Mouse (Mus musculus) limb, embryonic 14.5 days (tissue): ENCODE data around the gene Tmem63b. TPM values are rescaled to one million over a fixed set of nuclear protein-coding genes. Genes with fewer than 3 reads are reported as not detected.

Experiments used
- ATAC-seq: fragments of 200-750 bp; cut with Nextera tagmentation; 2 replicates; pipeline ENCODE4 v1.8.0; 2017; ENCODE audit warnings: low read depth, moderate number of reproducible peaks, moderate TSS enrichment; ENCODE audit not compliant: low FRiP score
- DNase-seq: peaks from one replicate; pipeline ENCODE4 v3.0.0-alpha.2; 2015; ENCODE audit warnings: low spot score
- H3K27ac ChIP-seq: fragments of 300-500 bp; sonication (generic); replicated peaks from 2 replicates; pipeline ENCODE4 v1.5.1; 2014; ENCODE audit warnings: low read depth, mild to moderate bottlenecking, low read length, moderate library complexity, mixed read lengths
- H3K27me3 ChIP-seq: fragments of 300-500 bp; sonication (generic); 2 replicates; pipeline ENCODE4 v1.6.1; 2014; ENCODE audit warnings: low read length, mixed read lengths; ENCODE audit not compliant: control insufficient read depth, insufficient read depth
- H3K36me3 ChIP-seq: fragments of 300-500 bp; sonication (generic); 2 replicates; pipeline ENCODE4 v1.6.1; 2014; ENCODE audit warnings: mild to moderate bottlenecking, low read length, moderate library complexity, mixed read lengths; ENCODE audit not compliant: control insufficient read depth, insufficient read depth
- H3K4me1 ChIP-seq: fragments of 300-500 bp; sonication (generic); 2 replicates; pipeline ENCODE4 v1.6.1; 2014; ENCODE audit warnings: antibody characterized with exemption, low read length, mixed read lengths; ENCODE audit not compliant: control insufficient read depth, insufficient read depth
- H3K4me2 ChIP-seq: fragments of 300-500 bp; sonication (generic); replicated peaks from 2 replicates; pipeline ENCODE4 v1.6.1; 2014; ENCODE audit warnings: low read depth, mild to moderate bottlenecking, low read length, moderate library complexity; ENCODE audit not compliant: severe bottlenecking
- H3K4me3 ChIP-seq: fragments of 300-500 bp; sonication (generic); replicated peaks from 2 replicates; pipeline ENCODE4 v1.5.1; 2014; ENCODE audit warnings: low read length
- H3K9ac ChIP-seq: fragments of 300-500 bp; sonication (generic); 2 replicates; pipeline ENCODE4 v1.6.1; 2014; ENCODE audit warnings: mild to moderate bottlenecking, low read depth, low read length, moderate library complexity; ENCODE audit not compliant: severe bottlenecking
- H3K9me3 ChIP-seq: fragments of 300-500 bp; sonication (generic); 2 replicates; pipeline ENCODE4 v1.6.1; 2016; ENCODE audit warnings: low read length; ENCODE audit not compliant: control insufficient read depth
- POLR2A ChIP-seq: fragments of 200-500 bp; IDR thresholded peaks from 2 replicates; pipeline ENCODE4 v1.8.0; 2012; ENCODE audit warnings: inconsistent platforms, mild to moderate bottlenecking, moderate library complexity, borderline replicate concordance; ENCODE audit not compliant: insufficient read depth, insufficient read length; ENCODE audit errors: extremely low read depth
- WGBS: fragments of 180-500 bp; shearing (Covaris S2); extraction: QIAGEN DNeasy Blood & Tissue Kit; methylation state at CpG from one replicate; pipeline ENCODE4 v1.1.7; 2014; 5-methylcytosine and 5-hydroxymethylcytosine counted together
- polyA plus RNA-seq, 2 experiments: library from polyadenylated mRNA; depleted of rRNA in 1 of 2; stranded (reverse) in 1 of 2; unstranded in 1 of 2; fragments of >200 nt; fragmentation: Nextera tagmentation in 1 of 2; extraction: Ambion mirVana in 1 of 2; gene quantifications; 2 replicates each; pipeline versions ENCODE4 v1.2.1 to v1.2.3; 2012 to 2014

Tmem63b gene
- polyA plus RNA-seq, 2 experiments, result 24.5 to 90.7 TPM

GRCm38 (mm10) chr17:45711525-45711924 lies 24.8 kb upstream of the Tmem63b start:
- H3K27me3 ChIP-seq, result no peaks in the 10 kb centered on the region
- no peak for TF ChIP-seq POLR2A
- ATAC-seq (no peak), DNase-seq (no peak)
- no peaks in the 10 kb centered on the region for H3K4me1 ChIP-seq
- H3K4me2 ChIP-seq, result no peak overlapping the region
- no peak overlapping the region for H3K4me3 ChIP-seq
- no peak overlapping the region for H3K27ac ChIP-seq
- H3K9me3 ChIP-seq, result no peaks in the 10 kb centered on the region
- H3K36me3 ChIP-seq, result no peaks in the 10 kb centered on the region
- WGBS, result 62% methylated on average over 3 of the region's 3 CpGs
- H3K9ac ChIP-seq, result no peak overlapping the region

DNA sequence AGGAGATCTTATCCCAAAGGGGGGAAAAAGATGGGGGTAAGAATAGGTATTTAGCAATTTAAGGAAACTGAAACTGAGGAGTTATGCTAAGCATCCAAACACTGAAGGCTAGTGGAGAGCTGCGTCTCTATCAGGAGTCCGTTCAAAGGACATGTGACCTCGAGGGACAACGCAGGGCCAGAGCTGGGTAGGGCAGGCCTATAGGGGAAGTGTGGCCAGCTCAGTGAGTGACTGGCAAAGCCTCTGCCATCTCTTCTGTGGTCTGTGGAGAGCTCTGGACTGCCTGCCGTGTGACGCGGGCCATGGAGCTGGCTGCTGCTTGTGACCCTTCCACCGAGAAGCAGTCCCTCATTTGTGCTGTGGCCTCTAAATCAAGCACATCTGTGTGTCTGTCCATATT lies 23.7 kb upstream of the Tmem63b start:
- Histone ChIP-seq H3K9me3 (no peaks in the 10 kb centered on the region), H3K4me2 (no peak overlapping the region), H3K27ac (no peak overlapping the region), H3K36me3 (no peaks in the 10 kb centered on the region), H3K9ac (no peak overlapping the region), H3K27me3 (no peaks in the 10 kb centered on the region), H3K4me3 (no peak overlapping the region), H3K4me1 (no peaks in the 10 kb centered on the region)
- ATAC-seq (no peak), DNase-seq (no peak)
- WGBS, result 68% methylated on average over 8 of the region's 8 CpGs
- no peak for TF ChIP-seq POLR2A

DNA sequence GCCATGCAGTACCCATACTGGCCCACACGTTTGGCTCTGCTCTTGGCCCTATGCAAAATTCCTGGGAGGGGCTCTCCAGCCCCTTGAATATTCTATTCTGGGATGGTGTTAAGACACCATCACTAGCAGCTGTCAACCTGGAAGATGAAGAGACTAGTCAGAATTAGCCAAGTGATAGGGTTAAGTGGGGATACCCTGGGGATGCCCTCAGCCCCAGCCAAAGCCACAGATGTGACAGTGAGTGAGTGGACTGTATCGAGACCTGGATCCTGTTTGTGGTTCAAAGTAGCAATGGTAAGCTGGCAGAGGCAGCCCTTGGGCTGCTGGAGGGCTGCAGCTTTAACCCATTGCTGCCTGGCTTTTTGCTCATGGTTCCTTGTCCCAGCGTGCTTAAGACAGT lies 23.1 kb upstream of the Tmem63b start:
- Histone ChIP-seq H3K4me1 (no peaks in the 10 kb centered on the region), H3K36me3 (no peaks in the 10 kb centered on the region), H3K9ac (no peak overlapping the region), H3K4me3 (no peak overlapping the region), H3K27me3 (no peaks in the 10 kb centered on the region), H3K4me2 (no peak overlapping the region), H3K9me3 (no peaks in the 10 kb centered on the region), H3K27ac (no peak overlapping the region)
- 43% methylated on average over 3 of the region's 3 CpGs for WGBS
- no peak for TF ChIP-seq POLR2A
- DNase-seq (no peak), ATAC-seq (no peak)

- no peaks in the 10 kb centered on the region for H3K36me3 ChIP-seq
- ATAC-seq (no peak), DNase-seq (no peak)
- H3K4me1 ChIP-seq, result no peaks in the 10 kb centered on the region
- H3K4me3 ChIP-seq, result no peak overlapping the region
- no peak overlapping the region for H3K27ac ChIP-seq
- no peak overlapping the region for H3K4me2 ChIP-seq
- no peak for TF ChIP-seq POLR2A
- no peaks in the 10 kb centered on the region for H3K27me3 ChIP-seq
- no peak overlapping the region for H3K9ac ChIP-seq
- WGBS, result 90% methylated on average over 8 of the region's 8 CpGs
- no peaks in the 10 kb centered on the region for H3K9me3 ChIP-seq
Observed at GRCm38 (mm10) chr17:45708179-45708578, 21.5 kb upstream of the Tmem63b start.

- Histone ChIP-seq H3K27ac (no peak overlapping the region), H3K36me3 (no peaks in the 10 kb centered on the region), H3K9me3 (no peaks in the 10 kb centered on the region), H3K9ac (no peak overlapping the region), H3K4me3 (no peak overlapping the region), H3K4me2 (no peak overlapping the region), H3K27me3 (no peaks in the 10 kb centered on the region), H3K4me1 (no peaks in the 10 kb centered on the region)
- DNase-seq (no peak), ATAC-seq (no peak)
- WGBS, result 27% methylated on average over 3 of the region's 3 CpGs
- TF ChIP-seq POLR2A, result no peak
Observed at GRCm38 (mm10) chr17:45707376-45707775, 20.7 kb upstream of the Tmem63b start.

- 61% methylated on average over 5 of the region's 5 CpGs for WGBS
- TF ChIP-seq POLR2A, result no peak
- no peak overlapping the region for H3K9ac ChIP-seq
- H3K9me3 ChIP-seq, result no peaks in the 10 kb centered on the region
- no peak overlapping the region for H3K4me3 ChIP-seq
- no peaks in the 10 kb centered on the region for H3K4me1 ChIP-seq
- no peak for DNase-seq
- no peak overlapping the region for H3K27ac ChIP-seq
- no peak for ATAC-seq
- H3K27me3 ChIP-seq, result no peaks in the 10 kb centered on the region
- H3K36me3 ChIP-seq, result no peaks in the 10 kb centered on the region
- H3K4me2 ChIP-seq, result no peak overlapping the region
Observed at GRCm38 (mm10) chr17:45706796-45707195, 20.1 kb upstream of the Tmem63b start.
